In genomic region chr10:95624007-95624406, GRCm38 (mm10) we compare ENCODE assay signal across 15 mouse cellular contexts. TPM values are rescaled to one million over a fixed set of nuclear protein-coding genes. Genes with fewer than 3 reads are reported as not detected.
DNase-seq lines count a peak whose midpoint lies in the region; ATAC-seq and TF ChIP-seq lines count a peak whose summit lies in the region.
"Had no signal": no experiment of that assay in that cellular context is flagged by ENCODE, and none has a peak within 500 bp of the region (broad histone marks: within the 10 kb centered on the region; RNA-seq: fewer than 3 reads in every experiment).

No protein-coding gene starts in this region.

- no peak overlapping the region for H3K4me2 ChIP-seq in heart, embryonic 11.5 days
- no peak overlapping the region for H3K4me2 ChIP-seq in midbrain, embryonic 11.5 days
- no peak overlapping the region for H3K4me2 ChIP-seq in midbrain, embryonic 13.5 days (replicated peaks)

- TF ChIP-seq CTCF in kidney, adult 2 months (conservative IDR thresholded peaks at IDR 0.05; ENCODE audit: insufficient read depth, insufficient read length, low read depth, low read length), result no peak

- no peak overlapping the region for H3K9ac ChIP-seq in heart, embryonic 11.5 days (ENCODE audit: low read depth, low read length)
- no peak overlapping the region for H3K9ac ChIP-seq in midbrain, embryonic 11.5 days (ENCODE audit: low read length)
- no peak overlapping the region for H3K9ac ChIP-seq in midbrain, embryonic 13.5 days (replicated peaks)

- peak; percentile 87 for DNase-seq in heart, adult 11 months
- peak; percentile 55 for DNase-seq in kidney, adult 2 months
- DNase-seq in kidney, postnatal 36 days, result no peak
- no peak for DNase-seq in midbrain, embryonic 11.5 days (ENCODE audit: low spot score, missing footprints)
- no peak for DNase-seq in thymus, postnatal 36 days
- DNase-seq in left cerebral cortex, adult 8-10 months (ENCODE audit: low spot score in 2 of 2), result no peak
- DNase-seq: cerebellum, postnatal 14 days; heart, adult 18-20 months; left cerebral cortex, postnatal 4 days; lung, postnatal 4 days had no signal

- H3K4me1 ChIP-seq in heart, embryonic 11.5 days (ENCODE audit: control insufficient read depth, insufficient read depth, low read length), result peaks cover 12% of the 10 kb centered on the region
- H3K4me1 ChIP-seq in kidney, adult 2 months (ENCODE audit: control insufficient read depth, insufficient read depth, low read length), result peaks cover 11% of the 10 kb centered on the region; the same call in 1 of the 2 replicates
- H3K4me1 ChIP-seq in midbrain, embryonic 11.5 days (ENCODE audit: control insufficient read depth, insufficient read depth, low read length), result peaks cover 17% of the 10 kb centered on the region
- H3K4me1 ChIP-seq in midbrain, embryonic 13.5 days (replicated peaks), result peaks cover 23% of the 10 kb centered on the region

- H3K36me3 ChIP-seq in heart, embryonic 11.5 days (ENCODE audit: control insufficient read depth, insufficient read depth, low read length), result no peaks in the 10 kb centered on the region
- H3K36me3 ChIP-seq in kidney, adult 2 months (ENCODE audit: control insufficient read depth, insufficient read depth, low read length), result no peaks in the 10 kb centered on the region
- no peaks in the 10 kb centered on the region for H3K36me3 ChIP-seq in midbrain, embryonic 11.5 days (ENCODE audit: control insufficient read depth, insufficient read depth, low read length)
- H3K36me3 ChIP-seq in midbrain, embryonic 13.5 days, result no peaks in the 10 kb centered on the region

- ATAC-seq in heart, embryonic 11.5 days (replicated peaks; ENCODE audit: insufficient number of reproducible peaks, low FRiP score, low TSS enrichment), result no peak
- 0 out of 2 replicates have a peak, but pooled peaks have one; percentile 29 for ATAC-seq in midbrain, embryonic 11.5 days (ENCODE audit: low FRiP score)
- ATAC-seq in midbrain, embryonic 13.5 days, result no peak
- ATAC-seq: midbrain, embryonic 16.5 days had no signal

- 40% methylated on average over 5 of the region's 5 CpGs for WGBS in heart, embryonic 11.5 days (ENCODE audit: insufficient replicate concordance)
- WGBS in kidney, adult 2 months, result 43% methylated on average over 5 of the region's 5 CpGs
- WGBS in midbrain, embryonic 11.5 days, result 41% methylated on average over 5 of the region's 5 CpGs
- WGBS in midbrain, embryonic 13.5 days, result 37% methylated on average over 5 of the region's 5 CpGs

- no peak overlapping the region for H3K27ac ChIP-seq in heart, embryonic 11.5 days (ENCODE audit: low read depth, low read length)
- peak overlapping the region; percentile 86 for H3K27ac ChIP-seq in kidney, adult 2 months (ENCODE audit: insufficient read depth, low read depth, low read length)
- no peak overlapping the region for H3K27ac ChIP-seq in midbrain, embryonic 11.5 days (ENCODE audit: low read depth, low read length)
- no peak overlapping the region for H3K27ac ChIP-seq in midbrain, embryonic 13.5 days

- no peaks in the 10 kb centered on the region for H3K9me3 ChIP-seq in heart, embryonic 11.5 days (replicated peaks; ENCODE audit: control insufficient read depth, low read length)
- H3K9me3 ChIP-seq in midbrain, embryonic 11.5 days (ENCODE audit: control insufficient read depth, low read length), result no peaks in the 10 kb centered on the region
- H3K9me3 ChIP-seq in midbrain, embryonic 13.5 days, result no peaks in the 10 kb centered on the region

- no peak for TF ChIP-seq POLR2A in kidney, adult 2 months (IDR thresholded peaks at IDR 0.05; ENCODE audit: low read depth, low read length)

- no peak overlapping the region for H3K4me3 ChIP-seq in heart, embryonic 11.5 days (ENCODE audit: low read depth, low read length)
- no peak overlapping the region for H3K4me3 ChIP-seq in kidney, adult 2 months (ENCODE audit: insufficient read depth, low read depth, low read length)
- no peak overlapping the region for H3K4me3 ChIP-seq in midbrain, embryonic 11.5 days (ENCODE audit: low read depth, low read length)
- H3K4me3 ChIP-seq in midbrain, embryonic 13.5 days (replicated peaks), result no peak overlapping the region

- H3K27me3 ChIP-seq in heart, embryonic 11.5 days (ENCODE audit: control insufficient read depth, insufficient read depth, low read length), result no peaks in the 10 kb centered on the region
- H3K27me3 ChIP-seq in kidney, adult 2 months (replicated peaks; ENCODE audit: control insufficient read depth, insufficient read depth, low read length), result no peaks in the 10 kb centered on the region
- H3K27me3 ChIP-seq in midbrain, embryonic 11.5 days (ENCODE audit: control insufficient read depth, insufficient read depth, low read length), result no peaks in the 10 kb centered on the region
- H3K27me3 ChIP-seq in midbrain, embryonic 13.5 days, result no peaks in the 10 kb centered on the region

RNA-seq across cellular contexts. Expression of gene Anapc15-ps, which starts 49.2 kb away (rescaled TPM):
- not detected in 2 replicates for polyA plus RNA-seq in heart, embryonic 11.5 days (2014; fragmentation: Nextera tagmentation; extraction: Ambion mirVana)
- polyA plus RNA-seq in kidney, adult 2 months (2012; rRNA removed), result not detected in 2 replicates
- polyA plus RNA-seq in midbrain, embryonic 11.5 days (2014; fragmentation: Nextera tagmentation; extraction: Ambion mirVana), result not detected in 2 replicates
- not detected in 2 replicates for polyA plus RNA-seq in midbrain, embryonic 13.5 days (2015; fragmentation: Nextera tagmentation; extraction: Ambion mirVana)
- not detected for total RNA-seq in left cerebral cortex, adult 8-10 months (2022)
- total RNA-seq: adrenal gland, adult 18-20 months; heart, adult 18-20 months; left cerebral cortex, postnatal 4 days had no signal
- polyA plus RNA-seq: midbrain, embryonic 16.5 days; neural tube, embryonic 14.5 days had no signal

Comparison
In these comparisons a context has a peak if more than half of its experiments do, and no peak if none do; other contexts are left out.
1. DNase-seq: peak in heart, adult 11 months (single experiment) and kidney, adult 2 months (single experiment); none in kidney, postnatal 36 days (0 of 2), midbrain, embryonic 11.5 days (single experiment), thymus, postnatal 36 days (0 of 2) and left cerebral cortex, adult 8-10 months (0 of 2).